Mouse (Mus musculus) bone marrow macrophage, adult 2 months (primary cell): ENCODE measurements around the gene Frmd8.

Source experiments
- CTCF ChIP-seq: IDR thresholded peaks from 2 replicates; pipeline ENCODE4 v1.5.1; 2012; ENCODE audit warnings: low read depth, mild to moderate bottlenecking, low read length, moderate library complexity
- POLR2A ChIP-seq: IDR thresholded peaks from 2 replicates; pipeline ENCODE4 v1.6.1; 2012; ENCODE audit warnings: mild to moderate bottlenecking, low read depth, low read length, borderline replicate concordance

- TF ChIP-seq POLR2A (no peak), CTCF (no peak)
These were observed 65.4 kb downstream of the Frmd8 start for GRCm38 (mm10) chr19:5809712-5810089.
